Mouse (Mus musculus) C2C12 (cell line): Measurements from ENCODE around the gene Hoxd11.

Source experiments
- CEBPB ChIP-seq: IDR thresholded peaks from one replicate; pipeline ENCODE4 v1.6.1; 2011; ENCODE audit warnings: low read depth, mild to moderate bottlenecking, control low read depth, moderate library complexity
- CTCF ChIP-seq: IDR thresholded peaks from one replicate; pipeline ENCODE4 v1.5.1; 2011; ENCODE audit not compliant: control insufficient read depth, insufficient read depth, insufficient read length
- FOSL1 ChIP-seq: IDR thresholded peaks from one replicate; pipeline ENCODE4 v1.8.0; 2011; ENCODE audit warnings: mild to moderate bottlenecking, low read length; ENCODE audit not compliant: poor library complexity, insufficient read depth, severe bottlenecking
- MAX ChIP-seq: IDR thresholded peaks from one replicate; pipeline ENCODE4 v1.6.1; 2011; ENCODE audit warnings: mild to moderate bottlenecking, control low read depth
- MYOD1 ChIP-seq: IDR thresholded peaks from one replicate; pipeline ENCODE4 v1.6.1; 2011; ENCODE audit warnings: low read depth; ENCODE audit not compliant: control insufficient read depth, insufficient read length
- MYOG ChIP-seq: IDR thresholded peaks from one replicate; pipeline ENCODE4 v1.6.1; 2011; ENCODE audit not compliant: control insufficient read depth, insufficient read length; ENCODE audit errors: extremely low read depth
- USF1 ChIP-seq: IDR thresholded peaks from one replicate; pipeline ENCODE4 v1.6.1; 2011; ENCODE audit warnings: low read depth, mild to moderate bottlenecking, control low read depth, moderate library complexity

GRCm38 (mm10) chr2:74669650-74670235, 9.6 kb upstream of the Hoxd11 start:
- TF ChIP-seq CTCF (no peak), CEBPB (no peak), USF1 (no peak), MYOG (no peak), MYOD1 (no peak), MAX (no peak), FOSL1 (no peak)
